25 mouse cellular contexts compared by ENCODE assay signal in the genomic region with DNA sequence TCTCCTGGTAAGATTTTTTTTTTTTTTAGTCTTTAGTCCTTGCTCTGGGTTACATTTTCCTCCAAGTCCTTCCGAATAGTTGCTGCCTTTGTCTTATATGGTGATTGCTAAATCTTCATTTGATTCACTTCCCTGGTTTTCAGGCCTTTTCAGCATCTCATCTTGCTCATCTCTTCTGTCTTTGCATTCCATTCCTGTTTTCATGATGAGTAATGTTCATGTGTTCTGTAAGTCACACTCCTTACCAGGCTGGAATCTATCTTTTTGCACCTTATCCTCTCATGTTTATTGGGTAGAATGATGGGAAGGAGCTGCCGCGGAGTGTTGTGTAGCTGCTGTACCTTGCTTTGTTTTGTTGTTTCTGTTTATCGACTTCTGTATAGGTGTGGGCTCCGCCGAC. TPM values are rescaled to one million over a fixed set of nuclear protein-coding genes. Genes with fewer than 3 reads are reported as not detected.
A peak's percentile ranks its signal among the peaks of the same experiment; 100 is the strongest.
DNase-seq lines count a peak whose midpoint lies in the region; TF ChIP-seq lines count a peak whose summit lies in the region.
"Had no signal": no experiment of that assay in that cellular context is flagged by ENCODE, and none has a peak within 500 bp of the region (broad histone marks: within the 10 kb centered on the region; RNA-seq: fewer than 3 reads in every experiment).

No protein-coding gene starts in this region.

- TF ChIP-seq POLR2A in embryonic fibroblast, embryonic 13.5 days (IDR thresholded peaks at IDR 0.05; ENCODE audit: low read depth, low read length) = no peak

- H3K27me3 ChIP-seq in heart, embryonic 10.5 days (ENCODE audit: insufficient read depth, poor library complexity, severe bottlenecking) = no peaks in the 10 kb centered on the region
- H3K27me3 ChIP-seq: embryonic facial prominence, embryonic 13.5 days; heart, embryonic 12.5 days; heart, embryonic 15.5 days; hindbrain, embryonic 13.5 days had no signal

- no peaks in the 10 kb centered on the region for H3K9me3 ChIP-seq in heart, embryonic 10.5 days
- H3K9me3 ChIP-seq: embryonic facial prominence, embryonic 10.5 days; embryonic facial prominence, embryonic 13.5 days; forebrain, embryonic 10.5 days; heart, embryonic 12.5 days; heart, embryonic 15.5 days; hindbrain, embryonic 10.5 days; hindbrain, embryonic 13.5 days had no signal

- no peak overlapping the region for H3K27ac ChIP-seq in heart, embryonic 10.5 days
- peak overlapping the region; percentile 62; the same call in 1 of the 2 replicates for H3K27ac ChIP-seq in embryonic fibroblast, embryonic 13.5 days (ENCODE audit: insufficient read depth, low read length)
- H3K27ac ChIP-seq: embryonic facial prominence, embryonic 10.5 days; embryonic facial prominence, embryonic 13.5 days; forebrain, embryonic 10.5 days; heart, embryonic 15.5 days; hindbrain, embryonic 10.5 days had no signal

- no peak for TF ChIP-seq CTCF in embryonic fibroblast, embryonic 13.5 days (IDR thresholded peaks at IDR 0.05; ENCODE audit: borderline replicate concordance, insufficient read depth, low read length)

- no peak overlapping the region for H3K4me3 ChIP-seq in heart, embryonic 10.5 days
- H3K4me3 ChIP-seq in embryonic fibroblast, embryonic 13.5 days (ENCODE audit: insufficient read depth, low read length) = no peak overlapping the region
- H3K4me3 ChIP-seq: embryonic facial prominence, embryonic 10.5 days; embryonic facial prominence, embryonic 13.5 days; forebrain, embryonic 10.5 days; heart, embryonic 12.5 days; heart, embryonic 15.5 days; hindbrain, embryonic 10.5 days; hindbrain, embryonic 13.5 days had no signal

- no peaks in the 10 kb centered on the region; the same call in 1 of the 2 replicates for H3K4me1 ChIP-seq in heart, embryonic 10.5 days
- H3K4me1 ChIP-seq in embryonic fibroblast, embryonic 13.5 days (ENCODE audit: control insufficient read depth, insufficient read depth, low read length) = peaks cover 3% of the 10 kb centered on the region
- H3K4me1 ChIP-seq: embryonic facial prominence, embryonic 10.5 days; hindbrain, embryonic 10.5 days had no signal

- H3K36me3 ChIP-seq in heart, embryonic 10.5 days = peaks cover 26% of the 10 kb centered on the region

- DNase-seq in heart, embryonic 10.5 days (ENCODE audit: low spot score) = peak; percentile 50
- DNase-seq in heart, adult 11 months = no peak
- peak; percentile 30 for DNase-seq in 3134 (ENCODE audit: extremely low read depth, insufficient read length, low spot score)
- peak; percentile 62 for DNase-seq in Muller cell, postnatal 12 days (ENCODE audit: inconsistent ontology term)
- DNase-seq in ovary, postnatal 14 days (ENCODE audit: low spot score) = no peak
- no peak for DNase-seq in gastrocnemius, postnatal 4 days (ENCODE audit: low spot score in 2 of 2)
- DNase-seq: adrenal gland, adult 8-10 months; adrenal gland, postnatal 25 days; cerebellum, adult 11-12 months; cerebellum, adult 8-10 months; cerebellum, postnatal 10 days; cerebellum, postnatal 36 days; embryo, embryonic 11 days; forebrain, postnatal 0 days; gastrocnemius, postnatal 25 days; heart, postnatal 10 days; heart, postnatal 36 days had no signal

- 89% methylated on average over 6 of the region's 6 CpGs for WGBS in heart, embryonic 10.5 days

RNA-seq across cellular contexts. Expression of gene Prmt3, which starts 31.0 kb away (rescaled TPM):
- polyA plus RNA-seq in heart, embryonic 10.5 days (2016; fragmentation: Nextera tagmentation; extraction: Ambion mirVana) = 65.2 and 69.7 TPM in 2 replicates
- 39.2 and 42.5 TPM in 2 replicates for polyA plus RNA-seq in embryonic fibroblast, embryonic 13.5 days (2011; ENCODE audit: insufficient read length, low read depth, missing spikeins)
- total RNA-seq in gastrocnemius, postnatal 4 days (2021) = 10 to 100 TPM; 20.0 TPM

RNA-seq across cellular contexts. Expression of gene Htatip2, which starts 50.2 kb away (rescaled TPM):
- polyA plus RNA-seq in heart, embryonic 10.5 days (2016; fragmentation: Nextera tagmentation; extraction: Ambion mirVana) = 13.8 and 17.9 TPM in 2 replicates
- 26.3 and 32.6 TPM in 2 replicates for polyA plus RNA-seq in embryonic fibroblast, embryonic 13.5 days (2011; ENCODE audit: insufficient read length, low read depth, missing spikeins)
- total RNA-seq in gastrocnemius, postnatal 4 days (2021) = 1 to 10 TPM; 2.6 TPM

Comparison
In these comparisons a context has a peak if more than half of its experiments do, and no peak if none do; other contexts are left out.
1. DNase-seq: peak in heart, embryonic 10.5 days (single experiment), 3134 (single experiment) and Muller cell, postnatal 12 days (single experiment); none in heart, adult 11 months (single experiment), ovary, postnatal 14 days (single experiment) and gastrocnemius, postnatal 4 days (0 of 2).